Mouse (Mus musculus) heart, postnatal 25 days (tissue): Measurements from ENCODE around the gene Phactr1. TPM values are rescaled to one million over a fixed set of nuclear protein-coding genes. Genes with fewer than 3 reads are reported as not detected.

Experiments used
- DNase-seq: peaks from one replicate; pipeline ENCODE4 v3.0.0; 2022; ENCODE audit warnings: low spot score
- intact Hi-C: fragments of 180-260 bp; cut with DNase I; formaldehyde crosslinking; loops from one replicate; pipeline ENCODE4 v1.15.1; 2025
- total RNA-seq, 2 experiments: library from RNA; stranded (reverse); gene quantifications; 2 replicates each; pipeline ENCODE4 v1.2.3; 2021

Phactr1 gene
- total RNA-seq: 1 to 10 TPM; 3.4 to 5.1 TPM

- intact Hi-C loops: no loop called here
- no peak for DNase-seq
Observed at GRCm38 (mm10) chr13:42680391-42680994, at the start of gene Phactr1. TSS of gene Phactr1 (plus strand) at chr13:42680623.

- DNase-seq: no peak
- intact Hi-C loops: no loop called here
Observed at GRCm38 (mm10) chr13:42634908-42635307, 45.5 kb upstream of the Phactr1 start.

GRCm38 (mm10) chr13:42650228-42650627 lies 30.2 kb upstream of the Phactr1 start:
- no peak for DNase-seq
- intact Hi-C loops: no loop called here

GRCm38 (mm10) chr13:42656643-42657315 lies 23.6 kb upstream of the Phactr1 start:
- DNase-seq: no peak
- intact Hi-C loops: no loop called here

- intact Hi-C loops: no loop called here
- DNase-seq: no peak
Observed at GRCm38 (mm10) chr13:42671651-42672290, 8.7 kb upstream of the Phactr1 start.

- intact Hi-C loops: no loop called here
- DNase-seq: no peak
Observed at GRCm38 (mm10) chr13:42681299-42681698, 876 bp downstream of the Phactr1 start.

DNA sequence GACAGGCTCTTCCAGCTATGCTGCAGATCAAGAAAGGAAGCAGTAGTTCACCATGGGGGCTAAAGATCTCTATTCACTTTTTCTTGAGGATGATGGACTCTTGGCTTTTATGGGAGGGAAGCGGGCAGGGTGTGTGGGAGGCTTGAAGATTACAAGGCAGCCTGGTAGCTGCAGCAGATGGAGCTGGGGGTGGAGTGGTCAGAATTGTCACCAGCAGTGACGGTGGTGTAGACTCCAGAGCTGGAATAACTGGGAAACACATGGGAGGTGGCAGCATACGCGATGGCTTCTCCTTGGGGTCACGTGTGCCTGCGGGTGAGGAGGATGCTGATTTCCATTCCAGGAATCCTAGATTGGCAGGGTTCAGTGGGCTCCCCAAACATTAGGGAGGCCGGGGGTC lies 3.8 kb downstream of the Phactr1 start:
- intact Hi-C loops: no loop called here
- no peak for DNase-seq

- no peak for DNase-seq
- intact Hi-C loops: no loop called here
Observed at GRCm38 (mm10) chr13:42692233-42692632, 11.8 kb downstream of the Phactr1 start.

DNA sequence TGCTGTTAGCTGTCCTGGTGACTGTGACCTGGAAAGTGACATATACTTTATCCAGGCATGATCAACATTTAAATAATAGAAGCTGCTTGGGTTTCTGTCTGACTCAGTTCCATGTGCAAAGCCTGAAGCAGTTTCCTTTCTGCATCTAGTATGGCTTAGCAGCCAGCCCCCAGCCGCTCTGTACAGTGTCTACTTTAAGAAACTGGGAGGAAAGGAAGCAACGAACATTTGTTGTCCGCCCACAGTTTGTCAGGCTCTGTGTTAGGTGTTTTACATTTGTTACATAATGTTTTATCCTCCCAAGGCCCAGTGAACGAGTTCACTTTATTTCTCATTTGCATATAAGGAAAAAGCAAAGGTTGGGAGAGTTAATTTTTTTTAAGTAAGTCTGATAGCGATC lies 16.2 kb downstream of the Phactr1 start:
- no peak for DNase-seq
- intact Hi-C loops: no loop called here

DNA sequence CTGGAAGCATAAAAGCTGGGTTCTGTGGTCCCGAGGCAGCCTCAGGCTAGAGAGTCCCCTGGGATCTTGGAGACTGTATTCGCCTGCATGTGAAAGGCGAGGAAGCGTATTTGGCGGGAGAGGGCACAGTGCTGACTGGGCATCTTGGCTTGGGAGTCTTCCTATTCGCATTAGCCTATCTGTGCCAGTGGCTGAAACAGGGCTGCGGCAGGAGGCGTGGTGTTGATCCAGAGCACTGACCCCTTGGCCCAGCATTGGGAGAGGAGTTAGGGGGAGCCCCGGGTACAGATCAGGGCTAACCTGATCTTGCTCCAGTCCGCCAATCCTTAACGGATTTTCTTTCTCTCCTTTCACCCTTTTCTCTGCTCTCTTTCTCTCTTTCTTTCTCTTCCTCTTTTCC lies 28.7 kb downstream of the Phactr1 start:
- intact Hi-C loops: no loop called here
- no peak for DNase-seq

- intact Hi-C loops: no loop called here
Observed at GRCm38 (mm10) chr13:42709611-42710331, 29.3 kb downstream of the Phactr1 start.

GRCm38 (mm10) chr13:42711510-42711909 lies 31.1 kb downstream of the Phactr1 start:
- no peak for DNase-seq

More at GRCm38 (mm10) chr13:42709611-42710331, 29.3 kb downstream of the Phactr1 start:
- no peak for DNase-seq

DNA sequence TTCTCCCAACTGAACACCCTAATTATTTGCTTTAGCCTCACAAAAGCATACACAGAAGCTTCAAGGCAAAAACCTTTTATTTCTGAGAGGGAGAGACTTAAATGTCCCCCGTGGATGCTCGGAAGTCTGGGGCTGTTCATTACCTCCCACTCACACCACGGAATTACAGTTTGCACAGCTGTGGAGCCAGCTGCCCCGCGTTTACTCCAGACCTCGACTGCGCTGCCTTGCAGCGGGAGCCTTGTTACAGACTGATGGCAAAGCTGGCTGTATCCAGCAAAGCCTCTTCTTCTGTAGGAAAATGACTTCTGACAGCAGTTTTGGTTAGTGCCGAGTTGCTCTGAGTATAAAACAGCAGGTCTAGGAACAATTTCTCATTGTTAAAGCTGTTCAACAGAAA lies 39.0 kb downstream of the Phactr1 start:
- no peak for DNase-seq
- intact Hi-C loops: no loop called here

More at GRCm38 (mm10) chr13:42711510-42711909, 31.1 kb downstream of the Phactr1 start:
- intact Hi-C loops: no loop called here

- DNase-seq: no peak
- intact Hi-C loops: no loop called here
Observed at GRCm38 (mm10) chr13:42720135-42720534, 39.7 kb downstream of the Phactr1 start.

- intact Hi-C loops: no loop called here
- DNase-seq: no peak
Observed at GRCm38 (mm10) chr13:42720648-42721047, 40.2 kb downstream of the Phactr1 start.

DNA sequence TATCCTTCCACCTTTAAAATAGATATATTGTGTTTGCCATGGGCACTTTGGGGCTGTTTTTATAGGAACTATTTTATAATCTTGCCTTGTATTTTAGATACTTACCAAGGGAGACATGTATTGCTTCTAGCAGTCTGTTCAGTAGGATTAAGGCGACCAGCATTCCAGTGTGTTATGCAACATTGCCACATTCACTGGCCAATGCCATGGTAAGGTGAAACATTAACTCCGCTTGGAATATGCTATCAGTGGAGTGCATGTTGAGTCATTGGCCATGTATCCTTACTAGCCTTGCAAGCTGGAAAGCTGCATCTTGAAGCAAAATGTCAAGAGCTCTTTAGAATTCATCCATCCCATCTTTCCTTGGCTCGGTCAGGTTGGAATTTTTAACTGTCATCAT lies 43.6 kb downstream of the Phactr1 start:
- intact Hi-C loops: no loop called here
- DNase-seq: no peak

- DNase-seq: no peak
- intact Hi-C loops: no loop called here
Observed at GRCm38 (mm10) chr13:42725709-42726231, 45.3 kb downstream of the Phactr1 start.

- DNase-seq: no peak
- intact Hi-C loops: no loop called here
Observed at GRCm38 (mm10) chr13:42737486-42737885, 57.1 kb downstream of the Phactr1 start.

DNA sequence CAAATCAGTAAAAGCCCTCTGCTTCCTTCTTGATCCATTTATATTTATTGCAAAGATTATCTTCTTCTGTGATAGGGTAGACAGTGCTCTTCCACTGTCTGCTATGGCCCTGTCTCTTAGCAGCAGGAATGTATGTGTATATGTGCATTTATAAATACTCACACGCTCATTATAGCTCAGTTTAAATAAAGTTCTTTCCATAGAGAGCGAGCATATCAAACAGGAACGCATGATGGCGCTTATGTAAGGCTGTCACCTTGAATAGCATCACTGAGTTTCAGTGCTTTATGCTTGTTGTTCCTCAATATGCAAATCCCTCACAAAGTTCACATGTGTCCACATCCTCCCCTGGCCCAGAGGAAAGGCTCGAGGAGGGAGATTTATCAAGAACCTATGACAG lies 57.7 kb downstream of the Phactr1 start:
- intact Hi-C loops: no loop called here
- no peak for DNase-seq

DNA sequence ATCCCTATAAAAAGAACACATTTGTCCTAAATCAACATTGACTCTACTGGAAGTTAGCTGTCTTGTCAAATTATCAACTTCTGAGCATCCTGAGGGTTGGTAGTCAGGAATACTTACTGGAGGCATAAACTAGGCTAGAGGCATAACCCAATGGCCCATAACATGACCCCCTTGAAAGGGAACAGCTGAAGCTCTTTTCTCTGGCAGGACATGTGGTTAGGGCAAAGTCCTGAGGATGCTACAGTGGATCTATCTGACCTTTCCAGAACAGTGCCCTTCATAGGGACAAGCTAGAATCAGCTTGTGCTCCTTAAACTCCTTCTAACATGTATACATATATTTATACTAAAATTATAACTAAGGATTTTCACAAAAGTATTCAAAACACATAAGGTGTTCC lies 61.8 kb downstream of the Phactr1 start:
- DNase-seq: no peak
- intact Hi-C loops: no loop called here
